Mouse (Mus musculus): ENCODE results near the gene Oprd1. TPM values are rescaled to one million over a fixed set of nuclear protein-coding genes. Genes with fewer than 3 reads are reported as not detected.

The Oprd1 gene
- polyA plus RNA-seq, 2 experiments: 0.04 TPM; not detected in 1

GRCm38 (mm10) chr4:132137013-132137412, 7.3 kb downstream of the Oprd1 start:
- no peak overlapping the region for H3K27ac ChIP-seq
- no peak overlapping the region for H3K9ac ChIP-seq (replicated peaks)
- H3K36me3 ChIP-seq (replicated peaks; ENCODE audit: control insufficient read depth, insufficient read depth, low read depth): no peaks in the 10 kb centered on the region
- DNase-seq (ENCODE audit: low read depth in 3 of 3, low spot score in 3 of 3) (no peak), ATAC-seq (ENCODE audit: insufficient read depth) (no peak)
- no peaks in the 10 kb centered on the region for H3K4me1 ChIP-seq (replicated peaks; ENCODE audit: control insufficient read depth in 2 of 2, insufficient read depth in 2 of 2, low read length in 1 of 2)
- no peaks in the 10 kb centered on the region for H3K9me3 ChIP-seq (ENCODE audit: control insufficient read depth, low read length)
- TF ChIP-seq EP300 (IDR thresholded peaks at IDR 0.05; ENCODE audit: low read depth) (no peak), CTCF (IDR thresholded peaks at IDR 0.05; ENCODE audit: low read depth) (no peak)
- H3K4me2 ChIP-seq (ENCODE audit: low read depth): no peak overlapping the region
- H3K4me3 ChIP-seq (ENCODE audit: insufficient read depth in 1 of 2, low read depth in 2 of 2, low read length in 2 of 2): no peak overlapping the region
- peaks cover 8% of the 10 kb centered on the region; the same call in 1 of the 2 replicates for H3K27me3 ChIP-seq (ENCODE audit: control insufficient read depth, insufficient read depth, low read length)
- WGBS (ENCODE audit: insufficient replicate concordance): 61% methylated on average over 7 of the region's 7 CpGs

GRCm38 (mm10) chr4:132133920-132134319, 10.4 kb downstream of the Oprd1 start:
- Histone ChIP-seq H3K4me3 (ENCODE audit: insufficient read depth in 1 of 2, low read depth in 2 of 2, low read length in 2 of 2) (no peak overlapping the region), H3K27ac (no peak overlapping the region), H3K4me1 (replicated peaks; ENCODE audit: control insufficient read depth in 2 of 2, insufficient read depth in 2 of 2, low read length in 1 of 2) (no peaks in the 10 kb centered on the region), H3K9me3 (ENCODE audit: control insufficient read depth, low read length) (no peaks in the 10 kb centered on the region), H3K9ac (replicated peaks) (no peak overlapping the region), H3K4me2 (ENCODE audit: low read depth) (no peak overlapping the region), H3K27me3 (ENCODE audit: control insufficient read depth, insufficient read depth, low read length) (no peaks in the 10 kb centered on the region), H3K36me3 (replicated peaks; ENCODE audit: control insufficient read depth, insufficient read depth, low read depth) (no peaks in the 10 kb centered on the region)
- DNase-seq (ENCODE audit: low read depth in 3 of 3, low spot score in 3 of 3) (no peak), ATAC-seq (ENCODE audit: insufficient read depth) (no peak)
- TF ChIP-seq CTCF (IDR thresholded peaks at IDR 0.05; ENCODE audit: low read depth) (no peak), EP300 (IDR thresholded peaks at IDR 0.05; ENCODE audit: low read depth) (no peak)
- WGBS (ENCODE audit: insufficient replicate concordance): 50% methylated on average over 16 of the region's 16 CpGs

GRCm38 (mm10) chr4:132133381-132133780, 10.9 kb downstream of the Oprd1 start:
- Histone ChIP-seq H3K4me1 (replicated peaks; ENCODE audit: control insufficient read depth in 2 of 2, insufficient read depth in 2 of 2, low read length in 1 of 2) (0 out of 4 replicates have a peak, but pooled peaks cover 0 to 2% of the 10 kb centered on the region in 2 experiments), H3K36me3 (replicated peaks; ENCODE audit: control insufficient read depth, insufficient read depth, low read depth) (no peaks in the 10 kb centered on the region), H3K4me2 (ENCODE audit: low read depth) (no peak overlapping the region), H3K27ac (no peak overlapping the region), H3K4me3 (ENCODE audit: insufficient read depth in 1 of 2, low read depth in 2 of 2, low read length in 2 of 2) (no peak overlapping the region), H3K9ac (replicated peaks) (no peak overlapping the region), H3K27me3 (ENCODE audit: control insufficient read depth, insufficient read depth, low read length) (no peaks in the 10 kb centered on the region), H3K9me3 (ENCODE audit: control insufficient read depth, low read length) (no peaks in the 10 kb centered on the region)
- TF ChIP-seq CTCF (IDR thresholded peaks at IDR 0.05; ENCODE audit: low read depth): no peak
- no peak for TF ChIP-seq EP300 (IDR thresholded peaks at IDR 0.05; ENCODE audit: low read depth)
- WGBS (ENCODE audit: insufficient replicate concordance): 74% methylated on average over 5 of the region's 5 CpGs
- ATAC-seq (ENCODE audit: insufficient read depth) (no peak), DNase-seq (ENCODE audit: low read depth in 3 of 3, low spot score in 3 of 3) (no peak)

DNA sequence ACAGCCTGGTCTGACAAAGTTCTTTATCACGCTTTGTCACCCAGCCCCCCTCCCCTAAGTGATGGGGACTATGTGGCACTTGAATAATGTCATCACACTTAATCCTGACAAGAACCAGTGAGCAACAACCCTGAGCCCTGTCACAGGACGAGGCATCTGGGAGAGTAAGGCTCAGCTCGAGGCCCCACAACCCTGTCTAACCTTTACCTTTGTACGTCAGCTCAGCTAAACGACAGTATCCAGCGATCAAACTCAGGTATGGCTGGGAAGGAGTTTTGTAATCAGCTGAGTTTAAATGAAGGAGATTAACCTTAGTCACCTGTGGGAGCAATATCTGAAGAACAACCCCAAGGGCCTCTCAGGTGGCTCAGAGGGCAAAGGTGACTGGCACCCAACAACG, 12.0 kb downstream of the Oprd1 start:
- ATAC-seq (ENCODE audit: insufficient read depth): no peak
- WGBS (ENCODE audit: insufficient replicate concordance): 77% methylated on average over 7 of the region's 7 CpGs

DNA sequence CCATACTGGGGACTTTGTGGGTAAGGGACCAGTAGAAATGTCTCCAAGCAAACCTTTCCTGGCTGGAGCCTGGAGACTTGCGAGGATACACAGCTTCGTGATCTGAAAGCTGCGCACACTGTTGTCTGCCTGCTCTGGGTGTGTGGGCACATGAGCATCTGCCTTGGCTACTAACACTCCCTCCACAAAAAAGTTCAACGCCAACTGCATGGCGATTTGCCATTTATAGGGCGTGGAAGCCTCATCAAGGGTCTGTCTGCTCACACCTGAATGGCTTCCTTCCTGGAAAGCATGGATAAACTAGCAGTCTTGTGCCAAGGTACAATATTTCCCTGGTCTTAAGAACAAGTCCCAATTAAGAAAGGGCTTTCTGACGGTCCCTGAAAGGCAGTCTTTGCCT, 12.5 kb downstream of the Oprd1 start:
- TF ChIP-seq EP300 (IDR thresholded peaks at IDR 0.05; ENCODE audit: low read depth) (no peak), CTCF (IDR thresholded peaks at IDR 0.05; ENCODE audit: low read depth) (no peak)
- 77% methylated on average over 7 of the region's 7 CpGs for WGBS (ENCODE audit: insufficient replicate concordance)
- ATAC-seq (ENCODE audit: insufficient read depth): no peak
- Histone ChIP-seq H3K36me3 (replicated peaks; ENCODE audit: control insufficient read depth, insufficient read depth, low read depth) (no peaks in the 10 kb centered on the region), H3K4me1 (replicated peaks; ENCODE audit: control insufficient read depth in 2 of 2, insufficient read depth in 2 of 2, low read length in 1 of 2) (0 out of 4 replicates have a peak, but pooled peaks cover 0 to 2% of the 10 kb centered on the region in 2 experiments), H3K9ac (replicated peaks) (no peak overlapping the region), H3K27me3 (ENCODE audit: control insufficient read depth, insufficient read depth, low read length) (no peaks in the 10 kb centered on the region; the same call in 1 of the 2 replicates), H3K4me2 (ENCODE audit: low read depth) (no peak overlapping the region), H3K4me3 (ENCODE audit: insufficient read depth in 1 of 2, low read depth in 2 of 2, low read length in 2 of 2) (no peak overlapping the region), H3K27ac (no peak overlapping the region), H3K9me3 (ENCODE audit: control insufficient read depth, low read length) (no peaks in the 10 kb centered on the region)
- DNase-seq (ENCODE audit: low read depth in 3 of 3, low spot score in 3 of 3): no peak

More for the DNA sequence above, 12.0 kb downstream of the Oprd1 start:
- Histone ChIP-seq H3K9me3 (ENCODE audit: control insufficient read depth, low read length) (no peaks in the 10 kb centered on the region), H3K36me3 (replicated peaks; ENCODE audit: control insufficient read depth, insufficient read depth, low read depth) (no peaks in the 10 kb centered on the region), H3K27ac (no peak overlapping the region), H3K4me2 (ENCODE audit: low read depth) (no peak overlapping the region), H3K4me3 (ENCODE audit: insufficient read depth in 1 of 2, low read depth in 2 of 2, low read length in 2 of 2) (no peak overlapping the region), H3K4me1 (replicated peaks; ENCODE audit: control insufficient read depth in 2 of 2, insufficient read depth in 2 of 2, low read length in 1 of 2) (0 out of 4 replicates have a peak, but pooled peaks cover 0 to 2% of the 10 kb centered on the region in 2 experiments), H3K9ac (replicated peaks) (no peak overlapping the region), H3K27me3 (ENCODE audit: control insufficient read depth, insufficient read depth, low read length) (no peaks in the 10 kb centered on the region; the same call in 1 of the 2 replicates)
- no peak for DNase-seq (ENCODE audit: low read depth in 3 of 3, low spot score in 3 of 3)
- TF ChIP-seq EP300 (IDR thresholded peaks at IDR 0.05; ENCODE audit: low read depth) (no peak), CTCF (IDR thresholded peaks at IDR 0.05; ENCODE audit: low read depth) (no peak)

Data from liver, embryonic 14.5 days (tissue).